Mouse (Mus musculus): ENCODE data around the gene Rab19.
"Not testable (repeated sequence)": the region's sequence is repeated elsewhere in the genome, so short reads cannot be mapped to it uniquely, and the experiment has no call there.

Rab19 gene

GRCm38 (mm10) chr6:39379749-39380148 lies 1.2 kb upstream of the Rab19 start:
- peak; percentile 65 to 84 for DNase-seq

GRCm38 (mm10) chr6:39380276-39380675 lies 699 bp upstream of the Rab19 start:
- no peak for DNase-seq

GRCm38 (mm10) chr6:39389988-39390387 lies 9.0 kb downstream of the Rab19 start:
- DNase-seq: no peak

GRCm38 (mm10) chr6:39395471-39395870 lies 14.5 kb downstream of the Rab19 start:
- DNase-seq: no peak

GRCm38 (mm10) chr6:39395916-39396315 lies 14.9 kb downstream of the Rab19 start:
- no peak for DNase-seq

- DNase-seq: no peak
These were observed 16.1 kb downstream of the Rab19 start for GRCm38 (mm10) chr6:39397046-39397445.

- no peak for DNase-seq
These were observed 17.4 kb downstream of the Rab19 start for GRCm38 (mm10) chr6:39398342-39398741.

- DNase-seq: no peak
These were observed 19.4 kb downstream of the Rab19 start for GRCm38 (mm10) chr6:39400343-39400742.

- DNase-seq: no peak
These were observed 22.2 kb downstream of the Rab19 start for GRCm38 (mm10) chr6:39403136-39403535.

- DNase-seq: no peak
These were observed 25.5 kb downstream of the Rab19 start for GRCm38 (mm10) chr6:39406480-39406879.

- DNase-seq: no peak
These were observed 33.1 kb downstream of the Rab19 start for GRCm38 (mm10) chr6:39414106-39414505.

- DNase-seq: peak; percentile 43 to 57
These were observed 34.8 kb downstream of the Rab19 start for GRCm38 (mm10) chr6:39415762-39416161.

GRCm38 (mm10) chr6:39416654-39417053 lies 35.7 kb downstream of the Rab19 start:
- DNase-seq: not testable (repeated sequence)

GRCm38 (mm10) chr6:39419386-39419850 lies 38.4 kb downstream of the Rab19 start:
- peak in 1 of 2 experiments; percentile 24 for DNase-seq

- DNase-seq: peak; percentile 63 to 77
These were observed 39.1 kb downstream of the Rab19 start, which contains the start of gene Mkrn1 for GRCm38 (mm10) chr6:39419851-39420721. Mkrn1 (minus strand) TSS chr6:39420462.

GRCm38 (mm10) chr6:39420867-39421266 lies 39.9 kb downstream of the Rab19 start:
- DNase-seq: no peak

GRCm38 (mm10) chr6:39423130-39423551 lies 42.2 kb downstream of the Rab19 start:
- no peak for DNase-seq

GRCm38 (mm10) chr6:39423686-39424085 lies 42.7 kb downstream of the Rab19 start:
- DNase-seq: no peak

GRCm38 (mm10) chr6:39425181-39425580 lies 44.2 kb downstream of the Rab19 start:
- no peak for DNase-seq

- DNase-seq: no peak
These were observed 45.8 kb downstream of the Rab19 start for GRCm38 (mm10) chr6:39426725-39427124.

GRCm38 (mm10) chr6:39427276-39428003 lies 46.5 kb downstream of the Rab19 start:
- DNase-seq: no peak

GRCm38 (mm10) chr6:39429007-39429788 lies 48.2 kb downstream of the Rab19 start:
- no peak for DNase-seq

GRCm38 (mm10) chr6:39430722-39431121 lies 49.7 kb downstream of the Rab19 start:
- DNase-seq: no peak

Data from thymus, adult 18-20 months (tissue).